In genomic region chr19:5647791-5648190, GRCm38 (mm10) we compare ENCODE assay signal across 8 mouse cellular contexts. TPM values are rescaled to one million over a fixed set of nuclear protein-coding genes. Genes with fewer than 3 reads are reported as not detected.
DNase-seq lines count a peak whose midpoint lies in the region; ATAC-seq and TF ChIP-seq lines count a peak whose summit lies in the region.

No protein-coding gene starts in this region.

- peaks cover 23% of the 10 kb centered on the region for H3K4me1 ChIP-seq in kidney, embryonic 15.5 days
- H3K4me1 ChIP-seq in kidney, embryonic 14.5 days (ENCODE audit: control insufficient read depth, insufficient read depth, low read length): peaks cover 14% of the 10 kb centered on the region; the same call in 1 of the 2 replicates
- peaks cover 15% of the 10 kb centered on the region for H3K4me1 ChIP-seq in bone marrow macrophage, adult 2 months (ENCODE audit: control insufficient read depth, insufficient read depth, low read length)
- H3K4me1 ChIP-seq in embryonic facial prominence, embryonic 15.5 days: peaks cover 16% of the 10 kb centered on the region
- H3K4me1 ChIP-seq in liver, embryonic 13.5 days (replicated peaks): peaks cover 46% of the 10 kb centered on the region

- no peaks in the 10 kb centered on the region for H3K9me3 ChIP-seq in kidney, embryonic 15.5 days (replicated peaks)
- no peaks in the 10 kb centered on the region for H3K9me3 ChIP-seq in kidney, embryonic 14.5 days (ENCODE audit: control insufficient read depth, low read length)
- no peaks in the 10 kb centered on the region for H3K9me3 ChIP-seq in embryonic facial prominence, embryonic 15.5 days (replicated peaks)
- H3K9me3 ChIP-seq in liver, embryonic 13.5 days (replicated peaks): no peaks in the 10 kb centered on the region

- 93% methylated on average over 6 of the region's 6 CpGs for WGBS in kidney, embryonic 15.5 days
- WGBS in kidney, embryonic 14.5 days: 96% methylated on average over 6 of the region's 6 CpGs
- WGBS in embryonic facial prominence, embryonic 15.5 days: 95% methylated on average over 6 of the region's 6 CpGs
- 86% methylated on average over 6 of the region's 6 CpGs for WGBS in liver, embryonic 13.5 days (ENCODE audit: insufficient replicate concordance)

- no peak overlapping the region for H3K4me2 ChIP-seq in kidney, embryonic 15.5 days
- no peak overlapping the region for H3K4me2 ChIP-seq in kidney, embryonic 14.5 days (replicated peaks; ENCODE audit: low read depth, low read length)
- H3K4me2 ChIP-seq in embryonic facial prominence, embryonic 15.5 days (replicated peaks): no peak overlapping the region
- H3K4me2 ChIP-seq in liver, embryonic 13.5 days: no peak overlapping the region

- H3K4me3 ChIP-seq in kidney, embryonic 15.5 days (replicated peaks): no peak overlapping the region
- H3K4me3 ChIP-seq in kidney, embryonic 14.5 days (ENCODE audit: low read length): no peak overlapping the region
- H3K4me3 ChIP-seq in bone marrow macrophage, adult 2 months (ENCODE audit: insufficient read depth, low read length): no peak overlapping the region
- H3K4me3 ChIP-seq in embryonic facial prominence, embryonic 15.5 days (replicated peaks): no peak overlapping the region
- no peak overlapping the region for H3K4me3 ChIP-seq in liver, embryonic 13.5 days (replicated peaks)

- no peak for ATAC-seq in kidney, embryonic 15.5 days (replicated peaks; ENCODE audit: low FRiP score)
- no peak for ATAC-seq in kidney, embryonic 14.5 days (ENCODE audit: low FRiP score, low TSS enrichment)
- ATAC-seq in embryonic facial prominence, embryonic 15.5 days (ENCODE audit: insufficient number of reproducible peaks, low FRiP score, low TSS enrichment, low read depth): no peak
- no peak for ATAC-seq in liver, embryonic 13.5 days (ENCODE audit: low read depth)

- no peak overlapping the region for H3K9ac ChIP-seq in kidney, embryonic 15.5 days
- H3K9ac ChIP-seq in kidney, embryonic 14.5 days (ENCODE audit: low read depth, low read length): no peak overlapping the region
- H3K9ac ChIP-seq in embryonic facial prominence, embryonic 15.5 days: no peak overlapping the region
- 0 out of 2 replicates have a peak overlapping the region, but pooled peaks have one; percentile 36 for H3K9ac ChIP-seq in liver, embryonic 13.5 days

- peaks cover 78% of the 10 kb centered on the region for H3K36me3 ChIP-seq in kidney, embryonic 15.5 days
- H3K36me3 ChIP-seq in kidney, embryonic 14.5 days (ENCODE audit: control insufficient read depth, insufficient read depth, low read length): peaks cover 72% of the 10 kb centered on the region
- H3K36me3 ChIP-seq in embryonic facial prominence, embryonic 15.5 days: peaks cover 70% of the 10 kb centered on the region
- H3K36me3 ChIP-seq in liver, embryonic 13.5 days: peaks cover 78% of the 10 kb centered on the region

- DNase-seq in liver, embryonic 13.5 days: no peak
- no peak for DNase-seq in cerebellum, adult 11-12 months
- DNase-seq in cerebellum, postnatal 14 days: no peak
- no peak for DNase-seq in gastrocnemius, postnatal 10 days

- TF ChIP-seq CTCF in bone marrow macrophage, adult 2 months (IDR thresholded peaks at IDR 0.05; ENCODE audit: low read depth, low read length): no peak

- no peak for TF ChIP-seq POLR2A in bone marrow macrophage, adult 2 months (IDR thresholded peaks at IDR 0.05; ENCODE audit: borderline replicate concordance, low read depth, low read length)

- H3K27ac ChIP-seq in kidney, embryonic 15.5 days: peak overlapping the region; percentile 90
- no peak overlapping the region; the same call in 1 of the 2 replicates for H3K27ac ChIP-seq in kidney, embryonic 14.5 days (ENCODE audit: low read depth, low read length)
- H3K27ac ChIP-seq in bone marrow macrophage, adult 2 months (ENCODE audit: insufficient read depth, low read depth, low read length): peak overlapping the region; percentile 85
- H3K27ac ChIP-seq in embryonic facial prominence, embryonic 15.5 days (replicated peaks): 0 out of 2 replicates have a peak overlapping the region, but pooled peaks have one; percentile 79
- peak overlapping the region; percentile 72 for H3K27ac ChIP-seq in liver, embryonic 13.5 days

- no peaks in the 10 kb centered on the region for H3K27me3 ChIP-seq in kidney, embryonic 15.5 days
- H3K27me3 ChIP-seq in kidney, embryonic 14.5 days (ENCODE audit: control insufficient read depth, insufficient read depth, low read length): no peaks in the 10 kb centered on the region
- 0 out of 2 replicates have a peak, but pooled peaks cover 2% of the 10 kb centered on the region for H3K27me3 ChIP-seq in embryonic facial prominence, embryonic 15.5 days
- no peaks in the 10 kb centered on the region for H3K27me3 ChIP-seq in liver, embryonic 13.5 days

RNA-seq across cellular contexts. Expression of gene Rela, which starts 10.5 kb away (rescaled TPM):
- polyA plus RNA-seq in kidney, embryonic 15.5 days (2015; fragmentation: Nextera tagmentation; extraction: Ambion mirVana): 47.3 and 52.4 TPM in 2 replicates
- polyA plus RNA-seq in kidney, embryonic 14.5 days (2014; fragmentation: Nextera tagmentation; extraction: Ambion mirVana): 42.4 and 49.8 TPM in 2 replicates
- 77.1 and 93.4 TPM in 2 replicates for polyA plus RNA-seq in bone marrow macrophage, adult 2 months (2012; ENCODE audit: insufficient read depth, insufficient read length, missing spikeins)
- polyA plus RNA-seq in embryonic facial prominence, embryonic 15.5 days (2015; fragmentation: Nextera tagmentation; extraction: Ambion mirVana): 61.4 and 62.4 TPM in 2 replicates
- 24.5 and 28.8 TPM in 2 replicates for polyA plus RNA-seq in liver, embryonic 13.5 days (2015; fragmentation: Nextera tagmentation; extraction: Ambion mirVana)
- 10 to 100 TPM; 20.0 to 28.8 TPM for total RNA-seq in gastrocnemius, postnatal 10 days (2021)

RNA-seq across cellular contexts. Expression of gene Sipa1, which starts 15.7 kb away (rescaled TPM):
- 30.8 and 39.8 TPM in 2 replicates for polyA plus RNA-seq in kidney, embryonic 15.5 days (2015; fragmentation: Nextera tagmentation; extraction: Ambion mirVana)
- 17.4 and 26.8 TPM in 2 replicates for polyA plus RNA-seq in kidney, embryonic 14.5 days (2014; fragmentation: Nextera tagmentation; extraction: Ambion mirVana)
- 93.4 and 117 TPM in 2 replicates for polyA plus RNA-seq in bone marrow macrophage, adult 2 months (2012; ENCODE audit: insufficient read depth, insufficient read length, missing spikeins)
- polyA plus RNA-seq in embryonic facial prominence, embryonic 15.5 days (2015; fragmentation: Nextera tagmentation; extraction: Ambion mirVana): 29.4 and 30.4 TPM in 2 replicates
- polyA plus RNA-seq in liver, embryonic 13.5 days (2015; fragmentation: Nextera tagmentation; extraction: Ambion mirVana): 23.3 and 24.6 TPM in 2 replicates
- total RNA-seq in gastrocnemius, postnatal 10 days (2021): 10 to 100 TPM; 25.5 to 36.6 TPM

RNA-seq across cellular contexts. Expression of gene Kat5, which starts 37.8 kb away (rescaled TPM):
- polyA plus RNA-seq in kidney, embryonic 15.5 days (2015; fragmentation: Nextera tagmentation; extraction: Ambion mirVana): 53.5 and 58.8 TPM in 2 replicates
- 31.5 and 36.0 TPM in 2 replicates for polyA plus RNA-seq in kidney, embryonic 14.5 days (2014; fragmentation: Nextera tagmentation; extraction: Ambion mirVana)
- polyA plus RNA-seq in bone marrow macrophage, adult 2 months (2012; ENCODE audit: insufficient read depth, insufficient read length, missing spikeins): 56.1 and 56.6 TPM in 2 replicates
- 49.4 and 52.3 TPM in 2 replicates for polyA plus RNA-seq in embryonic facial prominence, embryonic 15.5 days (2015; fragmentation: Nextera tagmentation; extraction: Ambion mirVana)
- polyA plus RNA-seq in liver, embryonic 13.5 days (2015; fragmentation: Nextera tagmentation; extraction: Ambion mirVana): 21.7 and 23.8 TPM in 2 replicates
- 10 to 100 TPM; 31.6 to 39.9 TPM for total RNA-seq in gastrocnemius, postnatal 10 days (2021)

RNA-seq across cellular contexts. Expression of gene Map3k11, which starts 40.8 kb away (rescaled TPM):
- polyA plus RNA-seq in kidney, embryonic 15.5 days (2015; fragmentation: Nextera tagmentation; extraction: Ambion mirVana): 42.6 and 43.2 TPM in 2 replicates
- polyA plus RNA-seq in kidney, embryonic 14.5 days (2014; fragmentation: Nextera tagmentation; extraction: Ambion mirVana): 26.8 and 33.6 TPM in 2 replicates
- 79.9 and 99.1 TPM in 2 replicates for polyA plus RNA-seq in bone marrow macrophage, adult 2 months (2012; ENCODE audit: insufficient read depth, insufficient read length, missing spikeins)
- polyA plus RNA-seq in embryonic facial prominence, embryonic 15.5 days (2015; fragmentation: Nextera tagmentation; extraction: Ambion mirVana): 27.1 and 30.0 TPM in 2 replicates
- polyA plus RNA-seq in liver, embryonic 13.5 days (2015; fragmentation: Nextera tagmentation; extraction: Ambion mirVana): 13.8 and 15.9 TPM in 2 replicates
- total RNA-seq in gastrocnemius, postnatal 10 days (2021): 10 to 100 TPM; 19.3 to 25.0 TPM

RNA-seq across cellular contexts. Expression of gene Pcnx3, which starts 40.9 kb away (rescaled TPM):
- polyA plus RNA-seq in kidney, embryonic 15.5 days (2015; fragmentation: Nextera tagmentation; extraction: Ambion mirVana): 22.2 and 30.1 TPM in 2 replicates
- polyA plus RNA-seq in kidney, embryonic 14.5 days (2014; fragmentation: Nextera tagmentation; extraction: Ambion mirVana): 31.2 and 35.4 TPM in 2 replicates
- polyA plus RNA-seq in bone marrow macrophage, adult 2 months (2012; ENCODE audit: insufficient read depth, insufficient read length, missing spikeins): 43.3 and 54.9 TPM in 2 replicates
- polyA plus RNA-seq in embryonic facial prominence, embryonic 15.5 days (2015; fragmentation: Nextera tagmentation; extraction: Ambion mirVana): 24.6 and 26.6 TPM in 2 replicates
- polyA plus RNA-seq in liver, embryonic 13.5 days (2015; fragmentation: Nextera tagmentation; extraction: Ambion mirVana): 9.1 and 10.1 TPM in 2 replicates
- 10 to 100 TPM; 19.5 to 32.5 TPM for total RNA-seq in gastrocnemius, postnatal 10 days (2021)
